Mouse (Mus musculus): ENCODE measurements at regions not wholly inside any gene's neighbourhood (a gene's known extent, or its start where the extent isn't known, plus 50 kb on each side); places are given as distances from the start of the nearest gene placed in this dataset.

GRCm38 (mm10) chr6:93291711-93292110 lies 348.4 kb upstream of the Adamts9 start:
- TF ChIP-seq POLR2A (IDR thresholded peaks at IDR 0.05; ENCODE audit: low read depth, low read length) (no peak), MYC (IDR thresholded peaks at IDR 0.05; ENCODE audit: low read depth, low read length) (no peak)
- no peaks in the 10 kb centered on the region for H3K4me1 ChIP-seq (ENCODE audit: control insufficient read depth in 1 of 2, insufficient read depth in 2 of 2)
- no peak overlapping the region for H3K9ac ChIP-seq (ENCODE audit: insufficient read depth, low read depth)
- dilution Hi-C loops (cut with MboI; ENCODE audit: extremely low pct_ligation_motif_present, extremely low pct_unique_long_range_greater_than_20kb, low sequenced_read_pairs) = no loop called here
- no peak overlapping the region for H3K27ac ChIP-seq (ENCODE audit: insufficient read depth, low read depth)
- H3K36me3 ChIP-seq (replicated peaks in 1 of 2; ENCODE audit: control insufficient read depth in 1 of 2, insufficient read depth in 1 of 2, low read length in 1 of 2) = no peaks in the 10 kb centered on the region
- no peak for DNase-seq (ENCODE audit: extremely low read depth)
- H3K4me3 ChIP-seq (replicated peaks in 1 of 3; ENCODE audit: low read depth in 2 of 3, low read length in 2 of 3, poor library complexity in 1 of 3) = no peak overlapping the region
- H3K9me3 ChIP-seq (replicated peaks; ENCODE audit: low read length) = peaks cover 37% of the 10 kb centered on the region
- no peaks in the 10 kb centered on the region for H3K79me2 ChIP-seq (replicated peaks; ENCODE audit: control insufficient read depth, extremely low read depth, insufficient read depth, poor library complexity, severe bottlenecking)
- H3K27me3 ChIP-seq (replicated peaks) = no peaks in the 10 kb centered on the region
- H3K4me2 ChIP-seq (ENCODE audit: insufficient read depth, low read depth, poor library complexity, severe bottlenecking) = no peak overlapping the region
- in situ Hi-C loops (cut with MboI; ENCODE audit: low pct_ligation_motif_present, low pct_unique_long_range_greater_than_20kb, low sequenced_read_pairs) = no loop called here

GRCm38 (mm10) chr6:93288421-93288820 lies 345.1 kb upstream of the Adamts9 start:
- no peak overlapping the region for H3K4me3 ChIP-seq (replicated peaks in 1 of 3; ENCODE audit: low read depth in 2 of 3, low read length in 2 of 3, poor library complexity in 1 of 3)
- no peaks in the 10 kb centered on the region for H3K4me1 ChIP-seq (ENCODE audit: control insufficient read depth in 1 of 2, insufficient read depth in 2 of 2)
- no peak for DNase-seq (ENCODE audit: extremely low read depth)
- in situ Hi-C loops (cut with MboI; ENCODE audit: low pct_ligation_motif_present, low pct_unique_long_range_greater_than_20kb, low sequenced_read_pairs) (no loop called here), dilution Hi-C loops (cut with MboI; ENCODE audit: extremely low pct_ligation_motif_present, extremely low pct_unique_long_range_greater_than_20kb, low sequenced_read_pairs) (no loop called here)
- no peak overlapping the region for H3K4me2 ChIP-seq (ENCODE audit: insufficient read depth, low read depth, poor library complexity, severe bottlenecking)
- H3K9me3 ChIP-seq (replicated peaks; ENCODE audit: low read length) = peaks cover 41% of the 10 kb centered on the region
- TF ChIP-seq USF2 (conservative IDR thresholded peaks at IDR 0.05; ENCODE audit: low read depth, low read length) (no peak), IRF4 (IDR thresholded peaks at IDR 0.05; ENCODE audit: low read depth, low read length) (no peak), POLR2AphosphoS2 (IDR thresholded peaks at IDR 0.05; ENCODE audit: low read depth, low read length) (no peak), UBTF (IDR thresholded peaks at IDR 0.05; ENCODE audit: low read depth, low read length) (no peak), TCF12 (IDR thresholded peaks at IDR 0.05; ENCODE audit: low read depth, low read length) (no peak), RAD21 (IDR thresholded peaks at IDR 0.05; ENCODE audit: low read depth, low read length) (no peak)
- H3K9ac ChIP-seq (ENCODE audit: insufficient read depth, low read depth) = no peak overlapping the region
- H3K27ac ChIP-seq (ENCODE audit: insufficient read depth, low read depth) = no peak overlapping the region
- no peaks in the 10 kb centered on the region for H3K27me3 ChIP-seq (replicated peaks)
- no peaks in the 10 kb centered on the region for H3K79me2 ChIP-seq (replicated peaks; ENCODE audit: control insufficient read depth, extremely low read depth, insufficient read depth, poor library complexity, severe bottlenecking)
- H3K36me3 ChIP-seq (replicated peaks in 1 of 2; ENCODE audit: control insufficient read depth in 1 of 2, insufficient read depth in 1 of 2, low read length in 1 of 2) = no peaks in the 10 kb centered on the region

DNA sequence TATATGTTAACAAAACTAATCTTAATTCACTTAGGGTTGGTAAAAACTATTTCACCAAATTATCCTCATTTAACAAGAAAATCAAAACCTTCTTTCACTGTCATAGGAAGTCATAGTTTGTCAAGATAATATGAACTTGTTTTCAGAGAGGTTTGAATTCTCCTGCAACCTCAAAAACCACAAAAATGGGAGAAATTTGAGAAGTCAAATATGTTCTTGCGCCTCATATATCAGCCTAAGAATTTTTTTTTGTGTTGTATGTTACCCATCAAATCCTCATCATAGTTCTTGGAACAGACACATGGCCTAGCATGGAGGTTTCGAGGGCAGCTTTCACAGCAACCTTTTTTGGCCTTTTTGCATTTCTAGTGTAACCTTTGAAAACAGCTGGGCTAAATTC lies 342.5 kb upstream of the Adamts9 start:
- Histone ChIP-seq H3K79me2 (replicated peaks; ENCODE audit: control insufficient read depth, extremely low read depth, insufficient read depth, poor library complexity, severe bottlenecking) (no peaks in the 10 kb centered on the region), H3K4me2 (ENCODE audit: insufficient read depth, low read depth, poor library complexity, severe bottlenecking) (no peak overlapping the region), H3K36me3 (replicated peaks in 1 of 2; ENCODE audit: control insufficient read depth in 1 of 2, insufficient read depth in 1 of 2, low read length in 1 of 2) (no peaks in the 10 kb centered on the region), H3K4me1 (ENCODE audit: control insufficient read depth in 1 of 2, insufficient read depth in 2 of 2) (no peaks in the 10 kb centered on the region), H3K9ac (ENCODE audit: insufficient read depth, low read depth) (no peak overlapping the region), H3K9me3 (replicated peaks; ENCODE audit: low read length) (peaks cover 47% of the 10 kb centered on the region), H3K27ac (ENCODE audit: insufficient read depth, low read depth) (no peak overlapping the region), H3K27me3 (replicated peaks) (no peaks in the 10 kb centered on the region), H3K4me3 (replicated peaks in 1 of 3; ENCODE audit: low read depth in 2 of 3, low read length in 2 of 3, poor library complexity in 1 of 3) (no peak overlapping the region)
- in situ Hi-C loops (cut with MboI; ENCODE audit: low pct_ligation_motif_present, low pct_unique_long_range_greater_than_20kb, low sequenced_read_pairs) = no loop called here
- DNase-seq (ENCODE audit: extremely low read depth) = no peak
- TF ChIP-seq GABPA (IDR thresholded peaks at IDR 0.05; ENCODE audit: insufficient replicate concordance, low read depth, low read length) (no peak), NELFE (IDR thresholded peaks at IDR 0.05; ENCODE audit: low read depth, low read length) (no peak), ZNF384 (IDR thresholded peaks at IDR 0.05; ENCODE audit: low read depth, low read length) (no peak), USF2 (conservative IDR thresholded peaks at IDR 0.05; ENCODE audit: low read depth, low read length) (no peak)
- dilution Hi-C loops (cut with MboI; ENCODE audit: extremely low pct_ligation_motif_present, extremely low pct_unique_long_range_greater_than_20kb, low sequenced_read_pairs) = no loop called here
